Mouse (Mus musculus) erythroblast, embryonic 14.5 days (primary cell): Measurements from ENCODE around the gene Agfg2.

ENCODE experiments used
- GATA1 ChIP-seq: IDR thresholded peaks from 2 replicates; pipeline ENCODE4 v1.6.1; 2012; ENCODE audit warnings: low read length, inconsistent platforms, mixed read lengths
- TAL1 ChIP-seq: IDR thresholded peaks from 3 replicates; pipeline ENCODE4 v1.6.1; 2012; ENCODE audit warnings: low read length, inconsistent platforms, mixed read lengths

DNA sequence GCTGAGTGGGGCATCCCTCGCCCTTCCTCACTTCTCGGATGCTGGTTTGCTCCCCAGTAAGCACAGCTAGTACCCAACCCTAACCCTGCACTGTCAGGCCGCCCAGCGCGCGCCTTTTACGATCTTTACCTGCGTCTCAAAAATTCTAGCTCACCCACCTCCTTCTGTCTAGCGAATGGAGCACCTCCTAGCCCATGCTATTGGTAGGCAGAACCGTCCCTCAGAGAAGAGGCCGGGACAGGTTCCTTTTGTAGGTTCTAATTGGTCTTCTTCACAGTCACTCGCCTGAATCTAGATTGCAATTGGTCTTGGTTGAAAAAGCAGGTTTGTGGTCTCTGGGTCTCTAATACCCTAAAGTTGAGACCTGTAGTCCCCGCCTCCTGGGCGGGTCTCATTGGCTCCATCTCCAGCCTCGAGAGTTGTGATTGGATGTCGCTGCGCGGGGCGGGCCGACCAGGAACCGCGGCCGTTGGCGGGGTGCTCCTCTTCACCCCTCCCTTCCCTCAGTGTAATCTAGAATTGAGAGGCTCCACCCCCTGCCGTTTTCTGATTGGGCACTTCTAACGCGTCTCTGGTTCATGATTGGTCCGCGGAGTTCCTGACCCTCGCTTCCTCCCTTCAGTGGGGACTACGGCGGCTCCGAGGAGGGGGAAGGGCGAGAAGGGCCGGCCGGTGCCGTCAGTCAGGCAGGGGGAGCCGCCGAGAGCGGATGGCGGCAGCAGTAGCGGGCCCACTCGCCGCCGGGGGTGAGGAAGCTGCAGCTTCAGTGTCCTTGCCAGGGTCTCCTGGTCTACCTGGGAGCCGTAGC, 55.8 kb downstream of the Agfg2 start, which contains the start of the genes Fbxo24, Lrch4 and Gm20605:
- TF ChIP-seq TAL1, result no peak
- TF ChIP-seq GATA1, result no peak
